Mouse (Mus musculus): ENCODE measurements at regions not wholly inside any gene's neighbourhood (a gene's known extent, or its start where the extent isn't known, plus 50 kb on each side); places are given as distances from the start of the nearest gene placed in this dataset.

- in situ Hi-C loops (cut with MboI, MseI), result no loop called here
Measured at GRCm38 (mm10) chr10:119395048-119395447, 58.6 kb upstream of the Grip1 start.

GRCm38 (mm10) chr10:119387924-119388323 lies 65.7 kb upstream of the Grip1 start:
- in situ Hi-C loops (cut with MboI, MseI), result no loop called here

- in situ Hi-C loops (cut with MboI, MseI), result no loop called here
Measured at GRCm38 (mm10) chr10:119382257-119382656, 71.4 kb upstream of the Grip1 start.

GRCm38 (mm10) chr10:119368566-119368965 lies 85.1 kb upstream of the Grip1 start:
- in situ Hi-C loops (cut with MboI, MseI), result no loop called here

GRCm38 (mm10) chr10:119363616-119364015 lies 90.0 kb upstream of the Grip1 start:
- in situ Hi-C loops (cut with MboI, MseI), result no loop called here

- in situ Hi-C loops (cut with MboI, MseI), result no loop called here
Measured at GRCm38 (mm10) chr10:119358730-119359292, 94.8 kb upstream of the Grip1 start.

GRCm38 (mm10) chr10:119342317-119343114 lies 102.7 kb upstream of the Cand1 start:
- in situ Hi-C loops (cut with MboI, MseI), result no loop called here

- in situ Hi-C loops (cut with MboI, MseI), result no loop called here
Measured at GRCm38 (mm10) chr10:119340323-119340722, 100.5 kb upstream of the Cand1 start.

- in situ Hi-C loops (cut with MboI, MseI), result no loop called here
Measured at GRCm38 (mm10) chr10:119326912-119327311, 87.1 kb upstream of the Cand1 start.

GRCm38 (mm10) chr10:119319953-119320352 lies 80.1 kb upstream of the Cand1 start:
- in situ Hi-C loops (cut with MboI, MseI), result no loop called here

GRCm38 (mm10) chr10:119318416-119318815 lies 78.6 kb upstream of the Cand1 start:
- in situ Hi-C loops (cut with MboI, MseI), result no loop called here

- in situ Hi-C loops (cut with MboI, MseI), result no loop called here
Measured at GRCm38 (mm10) chr10:119311578-119311977, 71.7 kb upstream of the Cand1 start.

GRCm38 (mm10) chr10:119295740-119296139 lies 55.9 kb upstream of the Cand1 start:
- in situ Hi-C loops (cut with MboI, MseI), result loop anchor here (10.0 kb wide), 1 partner anchor 1091 kb away; the partner anchor contains the start of gene Il22

- in situ Hi-C loops (cut with MboI, MseI), result loop anchor here (10.0 kb wide), 1 partner anchor 1090 kb away; the partner anchor contains the start of gene Il22
Measured at GRCm38 (mm10) chr10:119294454-119295149, 54.7 kb upstream of the Cand1 start.

GRCm38 (mm10) chr10:119293372-119293771 lies 53.5 kb upstream of the Cand1 start:
- in situ Hi-C loops (cut with MboI, MseI), result loop anchor here (10.0 kb wide), 1 partner anchor 1089 kb away; the partner anchor contains the start of gene Il22
